Mouse (Mus musculus): ENCODE measurements around the gene Zfp174. TPM values are rescaled to one million over a fixed set of nuclear protein-coding genes. Genes with fewer than 3 reads are reported as not detected.

Zfp174 gene
- 0.26 and 0.38 TPM in 2 replicates for polyA plus RNA-seq (2012; rRNA removed)

DNA sequence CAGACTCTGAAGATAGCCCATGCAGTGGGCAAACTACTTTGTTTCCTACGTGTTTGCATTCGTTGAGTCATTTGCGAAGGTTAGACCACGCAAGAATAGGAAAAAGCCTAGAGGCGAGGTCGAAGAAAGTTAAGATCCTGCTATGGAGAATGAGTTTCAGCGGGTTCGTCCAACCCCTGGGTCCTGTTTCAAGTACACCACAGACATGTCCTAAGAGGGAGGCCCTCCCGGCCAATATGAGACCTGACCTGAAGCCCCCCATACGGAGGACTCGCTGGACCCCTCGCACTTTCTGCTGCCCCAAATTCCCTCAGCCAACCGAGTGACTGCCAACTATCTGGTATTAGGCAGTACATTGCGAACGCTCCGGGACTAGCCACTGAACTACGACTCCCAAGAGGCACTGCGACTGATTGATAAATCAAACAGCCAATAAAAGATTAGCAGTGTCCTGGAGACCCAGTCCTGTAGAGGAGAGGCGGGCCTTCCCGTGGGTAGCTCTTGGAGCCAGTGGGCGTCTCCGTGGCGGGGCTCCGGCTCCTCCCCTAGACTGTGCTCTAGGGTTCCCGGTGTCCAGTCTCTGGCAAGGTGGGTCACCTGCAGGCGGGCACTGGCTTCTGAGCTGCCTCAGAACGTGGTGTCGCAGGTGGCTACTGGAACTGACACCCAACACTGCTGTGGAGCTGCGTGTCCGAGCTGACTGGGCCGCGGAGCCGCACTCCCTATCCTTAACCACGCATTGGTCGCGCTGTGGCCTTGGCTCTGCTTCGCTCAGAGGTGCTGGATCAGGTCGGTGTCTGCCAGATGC lies at the start of gene Zfp174:
Gene Zfp174, plus strand, starts transcription at position 558 of the 808 bp plus-strand sequence.

DNA sequence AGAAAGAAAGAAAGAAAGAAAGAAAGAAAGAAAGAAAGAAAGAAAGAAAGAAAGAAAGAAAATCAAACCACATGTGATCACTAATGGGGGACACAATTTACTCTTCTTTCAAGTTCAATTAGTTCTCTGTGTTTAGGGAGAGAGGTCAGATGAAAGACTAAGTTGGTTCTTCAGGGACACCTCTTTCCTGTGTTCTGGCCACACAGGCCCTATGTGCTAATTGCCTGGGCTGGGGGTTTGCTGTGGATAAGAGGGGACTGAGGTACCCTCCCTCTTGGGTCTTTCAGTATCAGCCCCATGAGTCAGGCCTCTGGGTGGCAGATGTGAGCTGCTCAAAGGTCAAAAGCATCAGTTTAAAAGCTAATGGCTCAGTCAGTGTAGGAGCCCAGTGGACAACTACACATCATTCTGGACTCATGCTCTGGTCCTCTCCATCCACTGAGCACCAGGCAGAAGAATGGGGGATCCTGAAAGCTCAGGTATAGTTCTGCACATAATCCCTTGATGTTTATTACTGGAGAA lies 16.4 kb upstream of the Zfp174 start, which contains the start of gene Olfr15:
Gene Olfr15, plus strand, starts transcription at position 291 of the 522 bp plus-strand sequence.

DNA sequence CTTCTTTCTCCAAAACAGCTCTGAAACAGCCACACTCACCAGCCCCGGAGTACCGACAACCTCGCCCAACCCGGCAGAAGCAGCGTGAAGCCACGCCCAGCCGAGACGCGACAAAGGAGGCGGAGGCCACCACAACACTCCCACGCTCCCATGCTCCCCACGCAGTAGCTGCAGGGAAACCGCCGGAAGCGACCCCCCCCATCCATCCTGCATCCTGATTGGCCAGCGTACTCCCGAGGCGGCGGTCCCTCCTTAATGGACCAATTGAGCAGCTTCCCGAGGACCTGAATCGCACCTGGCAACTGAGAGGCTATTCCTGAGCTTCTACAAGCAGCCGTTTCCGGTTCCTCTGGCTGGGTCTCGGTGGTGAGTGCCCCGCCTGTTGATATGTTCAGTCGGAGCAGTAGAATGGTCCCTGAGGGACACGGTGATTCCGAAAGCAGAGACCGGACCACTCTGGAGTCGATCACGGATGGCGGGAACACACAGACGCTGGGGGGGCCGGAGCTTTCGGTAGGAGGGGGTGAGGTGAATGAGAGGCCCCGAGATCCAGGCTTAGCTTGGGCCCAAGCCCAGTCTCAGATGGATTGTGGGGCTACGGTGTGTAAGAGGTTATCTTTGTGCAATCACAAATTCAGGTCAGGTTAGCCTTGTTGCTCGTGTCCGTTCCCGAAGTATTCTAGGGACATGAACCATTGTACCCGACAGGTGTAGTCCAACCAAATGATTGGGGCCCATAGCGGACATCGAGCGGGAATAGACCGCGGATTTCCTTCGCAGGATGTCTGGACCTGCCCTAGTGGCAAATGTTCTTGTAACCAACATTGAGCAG lies 25.4 kb downstream of the Zfp174 start, which contains the start of gene Naa60:
Gene Naa60, plus strand, starts transcription at position 160 of the 832 bp plus-strand sequence.

DNA sequence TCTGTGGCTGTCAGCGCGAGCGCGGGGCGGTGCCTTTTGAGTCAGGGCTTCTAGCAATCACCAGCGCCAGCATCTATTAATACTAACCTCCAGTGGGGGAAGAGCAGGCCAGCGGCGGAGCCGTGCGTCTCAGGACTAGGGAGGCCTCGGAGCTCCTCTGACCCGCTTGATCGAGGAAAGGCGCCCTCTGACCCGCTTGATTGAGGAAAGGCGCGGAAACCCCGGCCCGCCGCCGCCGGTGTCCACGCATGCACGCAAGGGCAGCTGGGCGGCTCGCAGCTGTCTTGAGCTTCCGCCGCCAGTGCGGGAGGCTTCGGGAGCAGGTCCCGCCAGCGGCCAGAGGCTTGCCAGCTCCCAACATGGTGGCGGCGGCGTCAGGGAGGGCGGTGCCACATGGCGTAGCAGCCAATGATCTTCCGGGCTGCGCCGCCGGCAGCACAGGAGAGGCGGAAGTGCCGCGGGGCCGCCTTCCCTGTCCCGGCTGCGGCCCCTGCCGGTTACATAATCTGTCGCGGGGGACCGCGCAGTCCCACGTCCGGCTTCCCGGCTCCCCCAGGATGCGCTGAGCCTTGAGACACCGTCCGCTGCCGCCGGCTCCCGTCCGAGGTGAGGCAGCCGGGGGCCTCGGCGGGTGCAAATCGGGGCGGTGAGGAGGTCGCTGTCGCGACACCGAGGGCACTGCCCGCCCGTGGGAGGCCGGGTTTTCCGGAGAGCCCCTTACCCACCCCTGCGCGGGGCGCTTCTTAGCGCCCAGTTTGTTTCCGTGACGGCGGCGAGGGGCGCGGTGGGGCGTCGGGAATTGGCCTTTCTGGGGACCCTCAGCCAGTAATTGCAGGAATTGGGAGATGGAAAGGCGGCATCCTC lies 37.4 kb downstream of the Zfp174 start, which contains the start of the genes Zfp597 and Gm20695:
Gene Zfp597, minus strand, starts transcription at position 361 of the 864 bp plus-strand sequence.
Gene Gm20695, plus strand, starts transcription at position 448 of the 864 bp plus-strand sequence.

Other genes starting within 250 kb of the Zfp174 start
- gene Mefv, start 129.2 kb upstream of the Zfp174 start, polyA plus RNA-seq (2012; rRNA removed) = 0.05 and 0.13 TPM in 2 replicates
- gene Zfp263, start 103.2 kb upstream of the Zfp174 start, polyA plus RNA-seq (2012; rRNA removed) = 2.3 and 2.7 TPM in 2 replicates
- not detected in 2 replicates for gene Olfr15, start 16.4 kb upstream of the Zfp174 start, polyA plus RNA-seq (2012; rRNA removed)
- 30.6 and 34.5 TPM in 2 replicates for gene Naa60, start 25.1 kb downstream of the Zfp174 start, polyA plus RNA-seq (2012; rRNA removed)
- 0.62 and 0.76 TPM in 2 replicates for gene Zfp597, start 37.3 kb downstream of the Zfp174 start, polyA plus RNA-seq (2012; rRNA removed)
- gene Gm20695, start 37.4 kb downstream of the Zfp174 start, polyA plus RNA-seq (2012; rRNA removed) = not detected in 2 replicates
- 5.5 and 11.8 TPM in 2 replicates for gene 1700037C18Rik, start 61.4 kb downstream of the Zfp174 start, polyA plus RNA-seq (2012; rRNA removed)
- 1.4 and 1.9 TPM in 2 replicates for gene Cluap1, start 61.5 kb downstream of the Zfp174 start, polyA plus RNA-seq (2012; rRNA removed)
- gene Nlrc3, start 129.4 kb downstream of the Zfp174 start, polyA plus RNA-seq (2012; rRNA removed) = 0.81 and 1.8 TPM in 2 replicates
- 4.7 and 6.4 TPM in 2 replicates for gene Slx4, start 156.5 kb downstream of the Zfp174 start, polyA plus RNA-seq (2012; rRNA removed)
- 0.08 and 0.14 TPM in 2 replicates for gene Dnase1, start 189.7 kb downstream of the Zfp174 start, polyA plus RNA-seq (2012; rRNA removed)
- 29.0 and 40.5 TPM in 2 replicates for gene Trap1, start 230.6 kb downstream of the Zfp174 start, polyA plus RNA-seq (2012; rRNA removed)